In the genomic region with DNA sequence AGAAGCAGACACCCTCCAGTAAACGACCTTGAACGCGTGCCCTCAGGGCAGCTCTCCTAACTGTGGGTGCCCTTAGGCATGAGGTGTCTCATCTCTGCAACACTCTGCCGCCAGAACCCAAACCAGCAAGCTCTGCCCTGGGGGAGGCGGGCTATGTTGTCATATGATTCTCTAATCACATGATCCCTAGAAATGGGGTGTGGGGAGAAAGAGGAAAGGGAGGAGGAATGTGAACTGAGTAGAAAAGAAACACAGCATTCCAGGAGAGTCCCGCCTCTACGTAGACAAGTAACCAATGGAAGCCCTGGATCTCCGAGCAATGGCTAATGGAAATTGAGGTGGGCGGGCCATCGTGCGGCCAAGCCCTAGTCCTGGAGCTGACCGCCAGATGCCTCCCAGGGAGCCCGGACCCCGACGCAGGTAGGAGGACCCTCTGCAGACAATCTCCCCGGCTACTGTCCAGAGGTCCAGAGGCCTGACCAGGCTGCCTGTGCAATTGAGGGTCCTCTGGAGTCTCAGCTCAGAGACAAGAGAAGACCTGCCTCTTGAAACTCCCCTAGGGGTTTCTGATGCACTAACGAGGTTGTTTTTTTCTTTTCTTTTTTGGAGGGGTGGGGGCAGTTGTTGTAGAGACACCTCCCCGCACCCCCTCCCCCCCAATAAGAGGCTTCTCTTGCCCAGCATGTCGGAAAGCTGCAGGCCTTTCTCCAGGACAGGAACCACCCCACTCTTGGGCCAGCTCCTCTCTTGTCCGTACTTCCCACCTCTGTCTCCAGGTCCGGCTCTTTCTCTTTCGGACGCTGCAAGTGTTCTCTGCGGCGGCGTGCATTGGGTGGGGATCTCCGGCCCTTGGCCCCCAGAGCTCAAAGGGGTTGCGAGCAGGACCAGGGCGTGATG, we compare ENCODE assay signal across 8 mouse cellular contexts. TPM values are rescaled to one million over a fixed set of nuclear protein-coding genes. Genes with fewer than 3 reads are reported as not detected.
DNase-seq lines count a peak whose midpoint lies in the region; ATAC-seq lines count a peak whose summit lies in the region.

A gene (plus strand): TSS at position 195 of the 897 bp plus-strand sequence.

- 1% methylated on average over 29 of the region's 29 CpGs for WGBS in embryonic facial prominence, embryonic 13.5 days
- under 1% methylated on average over 29 of the region's 29 CpGs for WGBS in limb, embryonic 10.5 days
- 1% methylated on average over 29 of the region's 29 CpGs for WGBS in midbrain, embryonic 12.5 days

- peak within 1 kb of the TSS; percentile 89 for H3K27ac ChIP-seq in embryonic facial prominence, embryonic 13.5 days
- peak within 1 kb of the TSS; percentile 83 for H3K27ac ChIP-seq in limb, embryonic 10.5 days
- H3K27ac ChIP-seq in midbrain, embryonic 12.5 days (replicated peaks): peak within 1 kb of the TSS; percentile 72

- peak within 1 kb of the TSS; percentile 96 for H3K4me2 ChIP-seq in embryonic facial prominence, embryonic 13.5 days
- H3K4me2 ChIP-seq in midbrain, embryonic 12.5 days (replicated peaks): peak within 1 kb of the TSS; percentile 95

- peak within 1 kb of the TSS; percentile 77 for H3K9ac ChIP-seq in embryonic facial prominence, embryonic 13.5 days
- H3K9ac ChIP-seq in midbrain, embryonic 12.5 days (replicated peaks): peak within 1 kb of the TSS; percentile 62

- H3K36me3 ChIP-seq in embryonic facial prominence, embryonic 13.5 days: peaks cover 21% of the 10 kb centered on the region
- H3K36me3 ChIP-seq in limb, embryonic 10.5 days: peaks cover 25% of the 10 kb centered on the region
- peaks cover 12% of the 10 kb centered on the region for H3K36me3 ChIP-seq in midbrain, embryonic 12.5 days

- no peaks in the 10 kb centered on the region for H3K27me3 ChIP-seq in embryonic facial prominence, embryonic 13.5 days
- H3K27me3 ChIP-seq in limb, embryonic 10.5 days (ENCODE audit: low read depth, poor library complexity, severe bottlenecking): no peaks in the 10 kb centered on the region
- peaks cover 21% of the 10 kb centered on the region for H3K27me3 ChIP-seq in midbrain, embryonic 12.5 days

- H3K4me3 ChIP-seq in embryonic facial prominence, embryonic 13.5 days: peak within 1 kb of the TSS; percentile 75
- peak within 1 kb of the TSS; percentile 73 for H3K4me3 ChIP-seq in limb, embryonic 10.5 days
- peak within 1 kb of the TSS; percentile 54 for H3K4me3 ChIP-seq in midbrain, embryonic 12.5 days

- H3K4me1 ChIP-seq in embryonic facial prominence, embryonic 13.5 days: peaks cover 34% of the 10 kb centered on the region
- peaks cover 37% of the 10 kb centered on the region for H3K4me1 ChIP-seq in limb, embryonic 10.5 days
- H3K4me1 ChIP-seq in midbrain, embryonic 12.5 days: peaks cover 16% of the 10 kb centered on the region

- ATAC-seq in embryonic facial prominence, embryonic 13.5 days (ENCODE audit: insufficient number of reproducible peaks, insufficient read depth, low FRiP score, low TSS enrichment, low read depth): peak; percentile 86
- peak; percentile 90 for ATAC-seq in midbrain, embryonic 12.5 days (ENCODE audit: low FRiP score, low read depth)

- no peaks in the 10 kb centered on the region for H3K9me3 ChIP-seq in embryonic facial prominence, embryonic 13.5 days
- H3K9me3 ChIP-seq in limb, embryonic 10.5 days (replicated peaks): no peaks in the 10 kb centered on the region
- no peaks in the 10 kb centered on the region for H3K9me3 ChIP-seq in midbrain, embryonic 12.5 days

- DNase-seq in 3T3-L1 (ENCODE audit: low read depth, low spot score): peak; percentile 99
- peak; percentile 92 for DNase-seq in adrenal gland, postnatal 36 days
- peak; percentile 100 for DNase-seq in heart, adult 11 months
- peak; percentile 89 for DNase-seq in kidney, adult 18-20 months
- DNase-seq in limb, embryonic 10.5 days (ENCODE audit: low spot score): peak; percentile 86
- peak; percentile 93 for DNase-seq in skeletal muscle tissue, adult 2 months (ENCODE audit: low read depth, low spot score)

RNA-seq across cellular contexts. Expression of the gene that starts here (rescaled TPM):
- total RNA-seq in adrenal gland, postnatal 36 days (2021): 100 to 1,000 TPM; 181 to 214 TPM
- 124 and 126 TPM in 2 replicates for polyA plus RNA-seq in embryonic facial prominence, embryonic 13.5 days (2015; fragmentation: Nextera tagmentation; extraction: Ambion mirVana)
- polyA plus RNA-seq in limb, embryonic 10.5 days (2016; fragmentation: Nextera tagmentation; extraction: Ambion mirVana): 78.5 and 93.2 TPM in 2 replicates
- polyA plus RNA-seq in midbrain, embryonic 12.5 days (2016; fragmentation: Nextera tagmentation; extraction: Ambion mirVana): 67.0 and 82.7 TPM in 2 replicates

Comparison
In these comparisons a context has a peak if more than half of its experiments do, and no peak if none do; other contexts are left out.
1. Peak in every context shown above with its lines: DNase-seq, ATAC-seq, H3K4me3 ChIP-seq and H3K27ac ChIP-seq.